Mouse (Mus musculus): ENCODE data around the gene Spp1. TPM values are rescaled to one million over a fixed set of nuclear protein-coding genes. Genes with fewer than 3 reads are reported as not detected.

The Spp1 gene
- polyA plus RNA-seq, 1 experiment: not detected

DNA sequence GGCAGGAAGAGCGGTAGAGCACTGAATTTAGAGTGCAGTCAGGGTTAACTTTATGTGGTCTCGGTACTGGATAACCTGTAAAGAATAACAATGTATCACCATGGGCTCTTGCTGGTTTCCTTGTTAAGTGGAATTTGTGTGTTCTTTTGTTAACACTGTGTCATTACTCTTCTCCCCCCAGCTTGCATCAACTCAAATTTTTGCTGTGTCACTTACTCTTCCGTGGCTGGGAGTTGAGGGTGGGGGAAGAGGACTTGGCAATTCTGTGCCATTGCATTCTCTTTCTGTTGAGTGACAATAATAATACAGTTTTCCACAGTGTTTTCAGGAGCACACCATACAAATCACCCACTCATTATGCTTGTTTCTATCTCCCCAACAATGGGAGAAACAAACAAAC lies 17.9 kb upstream of the Spp1 start:
- TF ChIP-seq GATA1 (IDR thresholded peaks at IDR 0.05; ENCODE audit: low read length): no peak

DNA sequence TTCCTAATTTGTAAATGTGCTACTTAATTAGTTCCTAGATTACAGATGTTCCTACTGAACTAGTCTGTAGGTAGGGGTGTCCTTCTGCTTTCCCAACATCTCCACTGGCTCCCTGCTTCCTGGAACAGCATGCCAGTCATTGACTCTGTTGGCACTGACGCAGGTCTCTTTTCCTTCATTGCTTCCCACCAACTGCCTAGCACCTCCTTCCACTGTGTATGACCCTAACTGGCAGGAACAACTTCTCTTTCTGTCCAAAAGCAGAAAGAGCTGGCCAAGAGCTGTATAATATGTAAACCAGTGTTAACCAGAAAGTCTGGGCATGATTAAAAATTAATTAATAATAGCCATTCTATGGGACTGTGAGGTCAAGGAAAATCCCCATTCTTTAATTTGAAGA lies 17.2 kb upstream of the Spp1 start:
- no peak for TF ChIP-seq GATA1 (IDR thresholded peaks at IDR 0.05; ENCODE audit: low read length)

DNA sequence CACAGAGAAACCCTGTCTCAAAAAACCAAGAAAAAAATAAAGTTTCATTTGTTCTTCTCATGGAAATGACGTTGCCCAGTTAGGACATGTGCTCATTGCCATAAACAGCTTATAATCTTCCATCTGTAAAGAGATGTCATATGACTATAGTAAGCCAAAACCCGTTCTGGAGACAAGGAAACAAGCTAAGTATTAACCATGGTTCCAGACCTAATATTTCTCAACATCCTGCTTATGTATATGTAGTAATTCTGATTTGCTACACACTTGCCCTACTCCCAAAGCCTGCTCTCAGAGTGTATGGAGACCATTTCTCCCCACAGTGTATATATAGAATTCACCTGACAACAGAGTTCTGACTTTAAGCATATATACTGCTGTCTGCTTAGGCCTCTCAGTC lies 12.9 kb upstream of the Spp1 start:
- TF ChIP-seq GATA1 (IDR thresholded peaks at IDR 0.05; ENCODE audit: low read length): no peak

DNA sequence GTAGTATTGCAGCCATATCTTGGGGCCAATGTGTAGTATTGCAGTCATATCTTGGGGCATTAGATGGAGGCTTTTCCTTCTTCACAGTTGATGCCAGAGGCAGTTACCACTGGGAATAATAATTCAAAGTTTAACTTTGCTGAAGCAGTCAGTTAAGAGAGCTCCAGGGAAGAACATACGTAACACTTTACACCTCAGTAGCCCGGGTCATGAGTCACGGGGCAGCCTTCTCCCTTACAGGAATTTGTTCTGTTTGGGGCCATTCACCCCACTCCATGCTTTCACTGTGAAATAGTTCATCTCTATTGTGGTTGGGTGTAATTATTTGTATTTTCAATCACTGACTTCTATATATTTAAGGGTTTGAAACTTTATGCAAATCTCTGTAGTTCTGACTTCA lies 11.1 kb upstream of the Spp1 start:
- TF ChIP-seq GATA1 (IDR thresholded peaks at IDR 0.05; ENCODE audit: low read length): no peak

DNA sequence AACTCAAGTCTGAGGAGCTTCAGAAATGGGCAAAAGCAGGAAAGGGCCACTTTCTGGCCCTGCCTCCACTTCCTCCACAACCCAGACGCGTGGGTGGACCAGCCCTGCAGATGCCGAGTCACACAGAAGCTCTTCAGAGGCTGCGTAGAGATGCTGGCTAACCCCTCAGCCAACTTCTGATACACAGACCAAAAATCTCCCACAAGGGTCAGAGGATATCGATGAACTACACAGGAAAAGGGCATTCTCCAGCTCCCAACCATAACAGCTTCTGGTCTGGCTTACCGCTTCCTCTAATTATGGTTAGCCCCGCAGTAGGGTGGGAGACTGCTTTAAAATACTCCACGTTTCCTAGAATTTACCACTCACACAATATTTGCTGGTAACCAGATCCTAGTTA lies 9.0 kb upstream of the Spp1 start:
- TF ChIP-seq GATA1 (IDR thresholded peaks at IDR 0.05; ENCODE audit: low read length): no peak

DNA sequence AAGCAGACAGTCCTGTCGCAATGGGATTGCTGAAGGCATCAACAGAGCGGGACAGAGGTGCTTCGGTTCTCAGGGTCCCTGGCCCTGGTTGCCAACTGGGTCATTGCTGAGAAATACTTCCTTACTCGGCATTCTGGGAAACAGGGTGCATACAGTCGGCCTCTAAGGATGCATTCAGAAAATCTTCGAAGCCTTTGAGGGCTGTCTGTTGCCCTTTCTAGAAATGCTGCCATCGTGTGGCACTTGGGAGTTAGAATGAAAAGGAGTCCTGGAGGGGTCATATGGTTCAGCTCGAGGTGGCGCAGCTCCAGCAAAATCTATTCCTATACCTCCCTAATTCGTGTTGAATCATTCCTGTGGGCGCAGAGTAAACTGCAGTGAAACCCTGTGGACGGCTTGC lies 2.0 kb upstream of the Spp1 start:
- TF ChIP-seq GATA1 (IDR thresholded peaks at IDR 0.05; ENCODE audit: low read length): no peak

DNA sequence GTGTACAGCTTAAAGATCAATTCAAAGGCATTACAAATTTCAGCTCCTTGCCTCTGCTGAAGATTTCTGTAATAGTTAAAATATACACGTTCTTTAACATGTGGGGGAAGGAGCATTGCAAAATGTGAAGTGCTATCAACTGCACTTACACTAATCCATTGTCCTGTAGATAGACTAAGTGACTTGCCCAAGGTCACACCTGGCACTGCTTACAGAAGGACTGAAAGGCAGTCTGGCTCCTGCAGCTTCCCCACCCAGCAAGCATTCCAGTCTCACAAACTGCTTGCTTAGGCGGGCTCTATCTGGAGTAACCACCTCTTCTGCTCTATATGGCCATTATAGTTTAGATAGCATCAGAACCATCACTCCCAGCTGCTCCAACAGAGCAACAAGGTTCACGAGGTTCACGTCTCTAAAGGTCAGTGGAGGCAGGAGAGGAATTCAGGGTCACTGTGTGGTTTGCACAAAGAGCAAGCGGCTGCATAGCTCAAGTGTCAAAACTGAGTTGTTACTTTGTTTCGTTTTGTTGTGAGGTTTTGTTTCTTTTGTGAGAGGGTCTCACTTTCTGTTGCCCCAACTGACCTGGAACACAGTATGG lies 851 bp upstream of the Spp1 start:
- no peak for TF ChIP-seq GATA1 (IDR thresholded peaks at IDR 0.05; ENCODE audit: low read length)

DNA sequence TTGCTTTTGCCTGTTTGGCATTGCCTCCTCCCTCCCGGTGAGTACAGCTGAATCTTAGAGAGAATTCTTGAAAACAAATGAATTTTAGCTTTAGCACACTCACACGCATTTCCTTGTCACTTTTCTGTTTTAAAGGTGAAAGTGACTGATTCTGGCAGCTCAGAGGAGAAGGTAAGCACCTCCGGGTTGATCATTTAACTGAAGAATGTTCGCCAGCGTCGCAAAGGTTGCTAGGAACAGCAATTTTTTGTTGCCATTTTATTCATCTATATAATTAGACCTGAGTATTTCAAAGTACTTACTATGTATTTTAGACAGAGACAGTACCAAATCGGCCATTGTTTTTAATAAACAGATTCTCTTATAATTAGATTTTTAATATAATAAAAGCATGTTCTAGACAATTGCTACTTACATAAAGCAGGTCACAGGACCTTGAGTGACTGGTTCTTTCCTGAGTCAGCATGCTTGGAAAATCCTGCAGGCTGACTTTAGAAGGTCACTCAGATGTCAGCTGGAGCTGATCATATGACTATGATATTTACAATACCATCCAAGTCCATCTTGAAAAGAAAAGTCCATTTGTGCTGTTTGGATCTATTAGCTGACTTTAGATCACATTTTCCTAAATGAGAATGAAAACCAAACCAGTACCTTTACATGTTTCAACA lies 1.6 kb downstream of the Spp1 start:
- TF ChIP-seq GATA1 (IDR thresholded peaks at IDR 0.05; ENCODE audit: low read length): no peak

DNA sequence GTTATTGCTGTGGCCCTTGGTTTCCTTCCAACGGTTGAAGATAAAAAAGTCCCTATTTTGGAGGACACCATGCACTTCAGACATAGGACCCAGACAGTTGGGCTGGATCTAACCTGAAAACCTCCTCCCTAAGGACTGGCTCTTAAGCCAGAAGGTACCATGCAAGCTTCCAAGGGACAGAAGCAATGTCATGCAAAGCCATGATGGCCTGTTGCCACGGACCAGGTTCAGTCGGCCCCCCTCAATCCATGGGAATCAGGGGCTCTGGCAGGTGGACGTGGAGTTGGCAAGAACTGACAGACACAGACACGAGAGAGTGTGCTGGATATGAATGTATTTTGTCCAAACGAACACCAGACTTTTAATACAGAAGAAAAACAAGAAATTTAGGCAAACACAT lies 7.5 kb downstream of the Spp1 start:
- TF ChIP-seq GATA1 (IDR thresholded peaks at IDR 0.05; ENCODE audit: low read length): no peak

DNA sequence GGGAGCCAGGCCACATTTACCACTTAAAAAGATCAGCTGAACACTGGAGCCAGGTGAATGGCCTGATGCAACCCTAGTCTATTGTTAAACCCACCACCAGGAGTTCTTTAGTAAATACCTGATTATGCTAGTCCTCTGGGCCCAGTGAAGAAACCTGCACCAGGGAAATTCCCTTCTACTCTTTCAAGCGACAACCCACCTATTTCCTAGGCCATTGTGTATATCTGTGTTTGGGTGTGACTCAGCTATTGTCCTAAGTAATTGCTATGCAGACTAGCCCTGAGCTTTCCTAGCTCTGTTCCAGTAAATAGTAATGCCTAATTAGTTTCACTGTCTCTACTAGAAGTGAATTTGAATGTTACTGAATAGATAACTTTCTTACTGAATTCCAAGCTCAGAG lies 7.9 kb downstream of the Spp1 start:
- no peak for TF ChIP-seq GATA1 (IDR thresholded peaks at IDR 0.05; ENCODE audit: low read length)

DNA sequence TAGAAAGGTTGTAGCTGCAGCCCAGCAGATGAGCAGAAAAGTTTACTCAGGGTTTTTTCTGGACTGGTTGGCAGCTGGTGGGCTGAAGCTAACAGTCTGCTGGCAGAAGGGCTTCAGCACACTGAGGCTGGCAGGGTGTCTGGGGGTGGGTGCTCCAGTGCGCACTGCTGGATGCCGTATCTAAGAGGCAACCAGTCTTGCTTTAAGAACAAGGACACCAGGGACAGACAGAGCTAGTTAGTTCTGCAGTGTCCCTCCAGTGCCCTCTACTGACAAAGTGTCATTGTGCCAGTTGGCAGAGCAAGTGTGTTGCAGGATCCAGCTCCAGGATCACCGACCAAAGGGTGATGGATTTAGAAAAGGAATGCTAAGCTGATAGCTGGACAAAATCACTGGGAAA lies 11.2 kb downstream of the Spp1 start:
- no peak for TF ChIP-seq GATA1 (IDR thresholded peaks at IDR 0.05; ENCODE audit: low read length)

DNA sequence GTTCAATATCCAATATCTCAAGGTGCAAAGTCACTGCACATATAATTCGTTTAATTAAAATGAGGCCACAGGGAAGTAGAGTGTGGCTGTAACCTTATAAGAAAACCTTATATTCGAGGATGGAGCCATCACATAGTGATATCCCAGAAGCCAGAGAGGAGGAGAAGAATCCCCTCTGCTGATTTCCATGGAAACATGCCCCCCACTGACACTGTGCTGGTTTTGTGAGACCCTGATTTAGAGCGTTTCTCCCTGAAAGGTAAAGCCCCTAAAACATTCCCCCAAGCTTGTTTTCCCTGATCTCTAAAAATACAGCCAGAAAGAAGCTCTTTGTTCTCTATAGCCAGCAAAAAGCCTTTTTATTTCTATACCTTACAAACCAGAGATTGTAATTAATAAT lies 14.6 kb downstream of the Spp1 start:
- TF ChIP-seq GATA1 (IDR thresholded peaks at IDR 0.05; ENCODE audit: low read length): no peak

DNA sequence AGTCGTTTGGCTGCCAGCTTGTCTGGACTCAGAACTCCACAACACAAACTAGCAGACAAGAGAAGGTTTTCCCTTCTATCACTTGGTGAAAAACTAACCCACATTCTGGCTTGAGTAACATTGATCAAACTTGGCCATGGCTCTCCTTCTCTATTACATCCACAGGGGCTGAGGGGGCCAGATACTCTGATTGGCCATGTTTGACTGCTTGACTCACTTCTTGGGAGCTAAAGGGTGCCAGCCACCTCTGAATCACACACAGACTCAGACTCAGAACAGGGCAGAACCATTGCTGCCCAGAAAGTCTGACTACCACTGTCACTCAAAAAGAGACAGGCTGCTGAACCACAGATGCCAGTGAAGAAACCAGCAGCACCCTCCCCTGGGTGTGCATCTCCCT lies 18.2 kb downstream of the Spp1 start:
- TF ChIP-seq GATA1 (IDR thresholded peaks at IDR 0.05; ENCODE audit: low read length): no peak

DNA sequence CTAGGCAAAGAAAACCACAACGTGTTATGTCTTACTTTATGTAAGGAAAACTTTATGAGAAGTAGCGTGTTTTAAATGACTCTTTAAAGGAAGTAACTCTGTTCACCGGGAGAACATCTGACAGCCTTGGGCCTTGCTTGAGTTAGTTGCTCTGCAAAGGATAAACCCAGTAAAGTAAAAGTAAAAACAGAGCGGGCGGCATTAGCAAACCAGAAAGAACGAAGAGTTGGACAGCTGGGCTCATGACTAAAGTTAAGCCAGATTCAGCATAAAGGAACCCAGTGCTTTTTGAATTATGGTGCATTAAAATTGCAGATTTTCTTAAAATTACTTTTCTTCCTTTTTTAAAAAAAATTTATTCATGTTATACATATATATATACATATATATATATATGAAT lies 19.6 kb downstream of the Spp1 start:
- no peak for TF ChIP-seq GATA1 (IDR thresholded peaks at IDR 0.05; ENCODE audit: low read length)

DNA sequence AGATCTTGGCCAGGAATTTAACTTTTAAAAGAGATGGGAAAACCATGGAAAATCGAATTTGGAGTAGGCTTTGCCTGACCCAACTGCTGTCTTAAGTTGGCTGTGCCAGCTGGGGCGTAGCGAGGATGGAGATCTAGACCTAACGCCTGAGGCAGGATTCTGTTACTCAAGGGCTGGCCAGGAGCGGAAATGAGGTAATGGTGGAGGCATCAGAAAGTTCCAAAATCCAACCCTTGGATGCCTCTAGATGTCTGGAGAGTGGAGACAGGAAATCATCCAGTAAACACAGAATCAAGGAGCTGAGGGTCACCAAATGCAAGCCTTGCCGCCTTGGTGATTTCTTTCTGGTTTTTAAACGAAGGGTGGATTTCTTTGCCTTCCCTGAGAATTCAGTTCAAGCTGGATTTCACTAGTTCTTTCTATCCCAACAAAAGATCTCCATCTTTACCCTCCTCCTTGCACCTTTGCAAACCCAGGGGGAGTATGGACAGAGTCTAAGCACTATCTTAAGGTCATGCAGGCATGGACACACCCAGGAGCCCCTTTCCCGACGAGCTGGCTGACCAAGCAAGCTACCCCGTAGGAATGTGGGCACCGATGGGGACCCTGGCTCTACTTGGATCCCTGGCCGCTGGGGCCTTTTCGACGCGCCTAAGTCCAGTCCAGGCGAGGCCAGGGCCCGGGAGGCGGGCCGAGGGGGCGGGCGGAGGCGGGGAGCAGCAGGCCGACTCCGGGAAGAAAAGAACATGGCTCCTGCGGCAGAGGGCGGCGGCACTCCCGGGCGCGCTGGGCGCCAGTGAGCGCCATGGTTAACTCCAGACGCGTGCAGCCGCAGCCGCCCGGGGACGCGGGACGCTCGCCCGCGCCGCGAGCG lies 24.2 kb downstream of the Spp1 start, which contains the start of gene Pkd2:
Gene Pkd2, plus strand, starts transcription at position 619 of the 874 bp plus-strand sequence.
- no peak for TF ChIP-seq GATA1 (IDR thresholded peaks at IDR 0.05; ENCODE audit: low read length)

DNA sequence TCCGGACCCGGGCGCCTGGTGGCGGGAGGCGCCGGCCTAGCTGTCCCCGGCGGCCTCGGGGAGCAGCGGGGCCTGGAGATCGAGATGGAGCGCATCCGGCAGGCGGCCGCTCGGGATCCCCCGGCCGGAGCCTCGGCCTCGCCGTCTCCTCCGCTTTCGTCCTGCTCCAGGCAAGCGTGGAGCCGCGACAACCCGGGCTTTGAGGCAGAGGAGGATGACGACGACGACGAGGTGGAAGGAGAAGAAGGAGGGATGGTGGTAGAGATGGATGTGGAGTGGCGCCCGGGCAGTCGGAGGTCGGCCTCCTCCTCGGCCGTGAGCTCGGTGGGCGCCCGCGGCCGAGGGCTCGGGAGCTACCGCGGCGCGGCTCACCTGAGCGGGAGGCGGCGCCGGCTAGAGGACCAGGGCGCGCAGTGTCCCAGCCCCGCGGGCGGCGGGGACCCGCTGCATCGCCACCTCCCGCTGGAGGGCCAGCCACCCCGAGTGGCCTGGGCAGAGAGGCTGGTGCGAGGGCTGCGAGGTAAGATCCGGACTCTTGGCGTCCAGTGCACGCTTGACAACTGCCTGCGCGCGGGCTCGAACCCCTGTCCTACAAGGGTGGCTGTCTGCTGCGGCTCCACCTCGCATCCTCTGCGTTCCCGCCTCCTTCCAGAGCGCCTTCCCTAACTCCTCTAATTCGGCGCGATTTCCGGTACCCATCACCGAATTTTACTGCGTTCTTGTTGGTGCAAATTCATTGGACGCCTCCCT lies 25.0 kb downstream of the Spp1 start:
- no peak for TF ChIP-seq GATA1 (IDR thresholded peaks at IDR 0.05; ENCODE audit: low read length)
